Mouse (Mus musculus) lung, embryonic 15.5 days (tissue): ENCODE measurements at regions not wholly inside any gene's neighbourhood (a gene's known extent, or its start where the extent isn't known, plus 50 kb on each side); places are given as distances from the start of the nearest gene placed in this dataset.
"Not testable (repeated sequence)": the region's sequence is repeated elsewhere in the genome, so short reads cannot be mapped to it uniquely, and the experiment has no call there.

Experiments used
- ATAC-seq: fragments of 200-750 bp; cut with Nextera tagmentation; 2 replicates; pipeline ENCODE4 v1.8.0; 2017; ENCODE audit warnings: moderate number of reproducible peaks, borderline replicate concordance; ENCODE audit not compliant: low FRiP score, low TSS enrichment; ENCODE audit errors: extremely low read depth
- H3K27ac ChIP-seq: fragments of 300-500 bp; sonication (generic); 2 replicates; pipeline ENCODE4 v1.5.1; 2015; ENCODE audit warnings: moderate library complexity, mild to moderate bottlenecking, inconsistent platforms
- H3K27me3 ChIP-seq: fragments of 300-500 bp; sonication (generic); 2 replicates; pipeline ENCODE4 v1.6.1; 2015; ENCODE audit warnings: inconsistent platforms
- H3K36me3 ChIP-seq: fragments of 300-500 bp; sonication (generic); 2 replicates; pipeline ENCODE4 v1.6.1; 2015; ENCODE audit warnings: inconsistent platforms
- H3K4me1 ChIP-seq: fragments of 300-500 bp; sonication (generic); 2 replicates; pipeline ENCODE4 v1.6.1; 2015; ENCODE audit warnings: inconsistent platforms
- H3K4me2 ChIP-seq: fragments of 300-500 bp; sonication (generic); 2 replicates; pipeline ENCODE4 v1.6.1; 2015; ENCODE audit warnings: inconsistent platforms, mild to moderate bottlenecking, moderate library complexity
- H3K4me3 ChIP-seq: fragments of 300-500 bp; sonication (generic); 2 replicates; pipeline ENCODE4 v1.5.1; 2015; ENCODE audit warnings: mild to moderate bottlenecking, inconsistent platforms
- H3K9ac ChIP-seq: fragments of 300-500 bp; sonication (generic); 2 replicates; pipeline ENCODE4 v1.6.1; 2015; ENCODE audit warnings: inconsistent platforms
- H3K9me3 ChIP-seq: fragments of 300-500 bp; sonication (generic); 2 replicates; pipeline ENCODE4 v1.6.1; 2016; ENCODE audit warnings: inconsistent platforms
- WGBS: fragments of 180-500 bp; shearing (Covaris S2); methylation state at CpG from one replicate; pipeline ENCODE4 v1.1.7; 2015; 5-methylcytosine and 5-hydroxymethylcytosine counted together

GRCm38 (mm10) chr14:18463230-18463873, 131.7 kb upstream of the Ube2e1 start:
- Histone ChIP-seq H3K4me1 (no peaks in the 10 kb centered on the region), H3K27me3 (no peaks in the 10 kb centered on the region), H3K9ac (no peak overlapping the region), H3K9me3 (no peaks in the 10 kb centered on the region), H3K27ac (no peak overlapping the region), H3K36me3 (no peaks in the 10 kb centered on the region), H3K4me2 (peak overlapping the region; percentile 17), H3K4me3 (no peak overlapping the region)
- no peak for ATAC-seq
- 39% methylated on average over 14 of the region's 14 CpGs for WGBS

GRCm38 (mm10) chr14:18462381-18462780, 130.7 kb upstream of the Ube2e1 start:
- no peaks in the 10 kb centered on the region for H3K36me3 ChIP-seq
- H3K27ac ChIP-seq = no peak overlapping the region
- no peaks in the 10 kb centered on the region for H3K9me3 ChIP-seq
- no peak overlapping the region for H3K9ac ChIP-seq
- no peaks in the 10 kb centered on the region for H3K4me1 ChIP-seq
- 72% methylated on average over 4 of the region's 4 CpGs for WGBS
- no peak overlapping the region for H3K4me2 ChIP-seq
- H3K4me3 ChIP-seq = no peak overlapping the region
- no peaks in the 10 kb centered on the region for H3K27me3 ChIP-seq
- no peak for ATAC-seq

GRCm38 (mm10) chr14:18448666-18449065, 117.0 kb upstream of the Ube2e1 start:
- H3K9me3 ChIP-seq = no peaks in the 10 kb centered on the region
- H3K4me3 ChIP-seq = no peak overlapping the region
- no peaks in the 10 kb centered on the region for H3K36me3 ChIP-seq
- H3K9ac ChIP-seq = no peak overlapping the region
- H3K27ac ChIP-seq = no peak overlapping the region
- no peak for ATAC-seq
- no peak overlapping the region for H3K4me2 ChIP-seq
- no peaks in the 10 kb centered on the region for H3K27me3 ChIP-seq
- WGBS = 67% methylated on average over 1 of the region's 1 CpGs
- H3K4me1 ChIP-seq = no peaks in the 10 kb centered on the region

- Histone ChIP-seq H3K36me3 (no peaks in the 10 kb centered on the region), H3K9ac (no peak overlapping the region), H3K4me2 (no peak overlapping the region), H3K27ac (no peak overlapping the region), H3K4me3 (no peak overlapping the region), H3K27me3 (no peaks in the 10 kb centered on the region), H3K9me3 (no peaks in the 10 kb centered on the region), H3K4me1 (no peaks in the 10 kb centered on the region)
- no peak for ATAC-seq
- WGBS = 73% methylated on average over 1 of the region's 1 CpGs
These were observed 112.8 kb upstream of the Ube2e1 start for GRCm38 (mm10) chr14:18444492-18444891.

GRCm38 (mm10) chr14:18428968-18429367, 97.3 kb upstream of the Ube2e1 start:
- H3K9me3 ChIP-seq, ATAC-seq, H3K27ac ChIP-seq, H3K4me1 ChIP-seq, H3K27me3 ChIP-seq, H3K9ac ChIP-seq, H3K4me3 ChIP-seq, H3K36me3 ChIP-seq, H3K4me2 ChIP-seq: not testable (repeated sequence)
- 55% methylated on average over 4 of the region's 4 CpGs for WGBS

- Histone ChIP-seq H3K9ac (no peak overlapping the region), H3K27me3 (no peaks in the 10 kb centered on the region), H3K36me3 (no peaks in the 10 kb centered on the region), H3K27ac (no peak overlapping the region), H3K4me1 (no peaks in the 10 kb centered on the region), H3K9me3 (no peaks in the 10 kb centered on the region), H3K4me2 (no peak overlapping the region), H3K4me3 (no peak overlapping the region)
- ATAC-seq = no peak
These were observed 94.2 kb upstream of the Ube2e1 start for GRCm38 (mm10) chr14:18425887-18426286.

- H3K4me3 ChIP-seq = no peak overlapping the region
- no peak overlapping the region for H3K4me2 ChIP-seq
- no peak for ATAC-seq
- no peaks in the 10 kb centered on the region for H3K4me1 ChIP-seq
- no peak overlapping the region for H3K9ac ChIP-seq
- no peaks in the 10 kb centered on the region for H3K36me3 ChIP-seq
- no peak overlapping the region for H3K27ac ChIP-seq
- H3K9me3 ChIP-seq = no peaks in the 10 kb centered on the region
- WGBS = 13% methylated on average over 2 of the region's 2 CpGs
- no peaks in the 10 kb centered on the region for H3K27me3 ChIP-seq
These were observed 85.2 kb upstream of the Ube2e1 start for GRCm38 (mm10) chr14:18416839-18417238.

GRCm38 (mm10) chr14:18416319-18416718, 84.7 kb upstream of the Ube2e1 start:
- Histone ChIP-seq H3K4me3 (no peak overlapping the region), H3K4me2 (no peak overlapping the region), H3K4me1 (no peaks in the 10 kb centered on the region), H3K36me3 (no peaks in the 10 kb centered on the region), H3K9me3 (no peaks in the 10 kb centered on the region), H3K27ac (no peak overlapping the region), H3K9ac (no peak overlapping the region), H3K27me3 (no peaks in the 10 kb centered on the region)
- 67% methylated on average over 4 of the region's 4 CpGs for WGBS
- no peak for ATAC-seq

- H3K27ac ChIP-seq = no peak overlapping the region
- WGBS = 89% methylated on average over 4 of the region's 4 CpGs
- H3K27me3 ChIP-seq = no peaks in the 10 kb centered on the region
- H3K4me2 ChIP-seq = no peak overlapping the region
- H3K4me3 ChIP-seq = no peak overlapping the region
- no peak for ATAC-seq
- H3K9me3 ChIP-seq = no peaks in the 10 kb centered on the region
- H3K9ac ChIP-seq = no peak overlapping the region
- H3K36me3 ChIP-seq = no peaks in the 10 kb centered on the region
- no peaks in the 10 kb centered on the region for H3K4me1 ChIP-seq
These were observed 67.3 kb upstream of the Ube2e1 start for GRCm38 (mm10) chr14:18398953-18399352.

- H3K9ac ChIP-seq = no peak overlapping the region
- H3K4me3 ChIP-seq = no peak overlapping the region
- H3K4me1 ChIP-seq = no peaks in the 10 kb centered on the region
- H3K4me2 ChIP-seq = no peak overlapping the region
- no peaks in the 10 kb centered on the region for H3K27me3 ChIP-seq
- 81% methylated on average over 8 of the region's 8 CpGs for WGBS
- ATAC-seq = no peak
- H3K36me3 ChIP-seq = no peaks in the 10 kb centered on the region
- H3K9me3 ChIP-seq = no peaks in the 10 kb centered on the region
- no peak overlapping the region for H3K27ac ChIP-seq
These were observed 64.6 kb upstream of the Ube2e1 start for GRCm38 (mm10) chr14:18396206-18396764.

- 79% methylated on average over 3 of the region's 3 CpGs for WGBS
- no peaks in the 10 kb centered on the region for H3K27me3 ChIP-seq
- no peak overlapping the region for H3K4me3 ChIP-seq
- H3K36me3 ChIP-seq = no peaks in the 10 kb centered on the region
- no peak overlapping the region for H3K27ac ChIP-seq
- no peaks in the 10 kb centered on the region for H3K4me1 ChIP-seq
- no peak overlapping the region for H3K9ac ChIP-seq
- H3K4me2 ChIP-seq = no peak overlapping the region
- H3K9me3 ChIP-seq = no peaks in the 10 kb centered on the region
- no peak for ATAC-seq
These were observed 62.5 kb upstream of the Ube2e1 start for GRCm38 (mm10) chr14:18394071-18394745.

GRCm38 (mm10) chr14:18391824-18392486, 60.3 kb upstream of the Ube2e1 start:
- Histone ChIP-seq H3K36me3 (no peaks in the 10 kb centered on the region), H3K27me3 (no peaks in the 10 kb centered on the region), H3K4me2 (no peak overlapping the region), H3K4me3 (no peak overlapping the region), H3K27ac (no peak overlapping the region), H3K9ac (no peak overlapping the region), H3K4me1 (no peaks in the 10 kb centered on the region), H3K9me3 (no peaks in the 10 kb centered on the region)
- WGBS = 64% methylated on average over 3 of the region's 3 CpGs
- no peak for ATAC-seq
